Comparison of ENCODE assay signal across 8 mouse cellular contexts in genomic region chr13:110902994-110903644, GRCm38 (mm10).
DNase-seq lines count a peak whose midpoint lies in the region; ATAC-seq and TF ChIP-seq lines count a peak whose summit lies in the region.

No protein-coding gene starts in this region.

- H3K27ac ChIP-seq in forebrain, embryonic 14.5 days (ENCODE audit: low read depth, low read length): no peak overlapping the region
- H3K27ac ChIP-seq in forebrain, embryonic 11.5 days (ENCODE audit: low read depth, low read length): no peak overlapping the region
- H3K27ac ChIP-seq in bone marrow, adult 2 months (ENCODE audit: control insufficient read depth, insufficient read depth, low read depth, low read length, poor library complexity): peak overlapping the region; percentile 48; the same call in 1 of the 2 replicates
- H3K27ac ChIP-seq in kidney, postnatal 0 days: peak overlapping the region; percentile 37; the same call in 1 of the 2 replicates

- H3K27me3 ChIP-seq in forebrain, embryonic 14.5 days (replicated peaks; ENCODE audit: control insufficient read depth, insufficient read depth, low read length): no peaks in the 10 kb centered on the region
- no peaks in the 10 kb centered on the region for H3K27me3 ChIP-seq in forebrain, embryonic 11.5 days (ENCODE audit: control insufficient read depth, insufficient read depth, low read length)
- H3K27me3 ChIP-seq in kidney, postnatal 0 days (ENCODE audit: insufficient read depth, low read length): no peaks in the 10 kb centered on the region

- no peak for TF ChIP-seq CTCF in bone marrow, adult 2 months (IDR thresholded peaks at IDR 0.05; ENCODE audit: control insufficient read depth, insufficient read depth, low read length)
- TF ChIP-seq CTCF in kidney, postnatal 0 days (IDR thresholded peaks at IDR 0.05; ENCODE audit: low read depth): no peak

- no peak for ATAC-seq in forebrain, embryonic 14.5 days
- ATAC-seq in forebrain, embryonic 11.5 days (replicated peaks; ENCODE audit: low FRiP score): no peak
- peak; percentile 49; the same call in 1 of the 2 replicates for ATAC-seq in kidney, postnatal 0 days (replicated peaks; ENCODE audit: low FRiP score, low read depth)

- H3K36me3 ChIP-seq in forebrain, embryonic 14.5 days (ENCODE audit: control insufficient read depth, insufficient read depth, low read length): no peaks in the 10 kb centered on the region
- H3K36me3 ChIP-seq in forebrain, embryonic 11.5 days (ENCODE audit: control insufficient read depth, insufficient read depth, low read length): no peaks in the 10 kb centered on the region
- H3K36me3 ChIP-seq in kidney, postnatal 0 days (ENCODE audit: insufficient read depth, low read length): no peaks in the 10 kb centered on the region

- no peak overlapping the region for H3K9ac ChIP-seq in forebrain, embryonic 14.5 days (ENCODE audit: low read length)
- no peak overlapping the region for H3K9ac ChIP-seq in forebrain, embryonic 11.5 days (ENCODE audit: low read length)
- no peak overlapping the region for H3K9ac ChIP-seq in kidney, postnatal 0 days (ENCODE audit: low read depth, low read length)

- no peaks in the 10 kb centered on the region for H3K9me3 ChIP-seq in forebrain, embryonic 14.5 days (replicated peaks; ENCODE audit: control insufficient read depth, low read length)
- H3K9me3 ChIP-seq in forebrain, embryonic 11.5 days (ENCODE audit: control insufficient read depth, low read length): no peaks in the 10 kb centered on the region
- H3K9me3 ChIP-seq in kidney, postnatal 0 days (replicated peaks; ENCODE audit: low read length): no peaks in the 10 kb centered on the region

- no peak overlapping the region for H3K4me3 ChIP-seq in forebrain, embryonic 14.5 days (ENCODE audit: low read depth, low read length)
- H3K4me3 ChIP-seq in forebrain, embryonic 11.5 days (ENCODE audit: low read depth, low read length): no peak overlapping the region
- no peak overlapping the region for H3K4me3 ChIP-seq in bone marrow, adult 2 months (replicated peaks; ENCODE audit: control insufficient read depth, low read depth, low read length)
- H3K4me3 ChIP-seq in kidney, postnatal 0 days (replicated peaks; ENCODE audit: low read depth, low read length): no peak overlapping the region

- no peak overlapping the region for H3K4me2 ChIP-seq in forebrain, embryonic 14.5 days (ENCODE audit: low read length)
- H3K4me2 ChIP-seq in forebrain, embryonic 11.5 days (ENCODE audit: low read depth, low read length, severe bottlenecking): no peak overlapping the region
- H3K4me2 ChIP-seq in kidney, postnatal 0 days (ENCODE audit: low read length): no peak overlapping the region

- WGBS in forebrain, embryonic 14.5 days: 66% methylated on average over 7 of the region's 7 CpGs
- 80% methylated on average over 7 of the region's 7 CpGs for WGBS in forebrain, embryonic 11.5 days
- 6% methylated on average over 7 of the region's 7 CpGs for WGBS in bone marrow, adult 2 months
- 45% methylated on average over 7 of the region's 7 CpGs for WGBS in kidney, postnatal 0 days

- peak; percentile 49 for DNase-seq in forebrain, embryonic 14.5 days (ENCODE audit: low spot score)
- no peak for DNase-seq in forebrain, embryonic 11.5 days (ENCODE audit: low spot score)
- DNase-seq in heart, adult 9 months (ENCODE audit: low spot score in 2 of 2): peak; percentile 92
- peak; percentile 89 for DNase-seq in kidney, postnatal 0 days (ENCODE audit: low spot score)
- DNase-seq in lung, adult 18-20 months: peak; percentile 88 to 89
- peak; percentile 25 for DNase-seq in right cerebral cortex, postnatal 25 days
- no peak for DNase-seq in retina, embryonic 14.5 days (ENCODE audit: low spot score)

- TF ChIP-seq POLR2A in bone marrow, adult 2 months (IDR thresholded peaks at IDR 0.05; ENCODE audit: borderline replicate concordance, control insufficient read depth, low read depth, low read length): no peak

- H3K4me1 ChIP-seq in forebrain, embryonic 14.5 days (ENCODE audit: control insufficient read depth, insufficient read depth, low read length): no peaks in the 10 kb centered on the region
- H3K4me1 ChIP-seq in forebrain, embryonic 11.5 days (replicated peaks; ENCODE audit: control insufficient read depth, insufficient read depth, low read length): no peaks in the 10 kb centered on the region
- H3K4me1 ChIP-seq in bone marrow, adult 2 months (ENCODE audit: control insufficient read depth, insufficient read depth, low read length): peaks cover 5% of the 10 kb centered on the region; the same call in 1 of the 2 replicates
- no peaks in the 10 kb centered on the region for H3K4me1 ChIP-seq in kidney, postnatal 0 days (replicated peaks; ENCODE audit: insufficient read depth, low read length)

Comparison
In these comparisons a context has a peak if more than half of its experiments do, and no peak if none do; other contexts are left out.
1. DNase-seq: peak in forebrain, embryonic 14.5 days (single experiment), heart, adult 9 months (2 of 2), kidney, postnatal 0 days (single experiment), lung, adult 18-20 months (2 of 2) and right cerebral cortex, postnatal 25 days (single experiment); none in forebrain, embryonic 11.5 days (single experiment) and retina, embryonic 14.5 days (single experiment).
2. H3K27ac ChIP-seq: peak in bone marrow, adult 2 months (single experiment) and kidney, postnatal 0 days (single experiment); none in forebrain, embryonic 14.5 days (single experiment) and forebrain, embryonic 11.5 days (single experiment).